Mouse (Mus musculus) kidney, postnatal 0 days (tissue): ENCODE results near the gene Als2. TPM values are rescaled to one million over a fixed set of nuclear protein-coding genes. Genes with fewer than 3 reads are reported as not detected.
A peak's percentile ranks its signal among the peaks of the same experiment; 100 is the strongest.

Experiments used
- ATAC-seq: fragments of 200-750 bp; cut with Nextera tagmentation; replicated peaks from 2 replicates; pipeline ENCODE4 v1.8.0; 2017; ENCODE audit warnings: low read depth, moderate number of reproducible peaks, moderate TSS enrichment, moderate library complexity; ENCODE audit not compliant: low FRiP score
- DNase-seq: peaks from one replicate; pipeline ENCODE4 v3.0.0-alpha.2; 2016; ENCODE audit warnings: low spot score
- H3K27ac ChIP-seq: fragments of 300-500 bp; sonication (generic); 2 replicates; pipeline ENCODE4 v1.5.1; 2014; ENCODE audit warnings: mild to moderate bottlenecking
- H3K27me3 ChIP-seq: fragments of 300-500 bp; sonication (generic); 2 replicates; pipeline ENCODE4 v1.6.1; 2014; ENCODE audit warnings: low read length, mixed read lengths; ENCODE audit not compliant: insufficient read depth
- H3K36me3 ChIP-seq: fragments of 300-500 bp; sonication (generic); 2 replicates; pipeline ENCODE4 v1.6.1; 2014; ENCODE audit warnings: low read length, mixed read lengths; ENCODE audit not compliant: insufficient read depth
- H3K4me1 ChIP-seq: fragments of 300-500 bp; sonication (generic); replicated peaks from 2 replicates; pipeline ENCODE4 v1.6.1; 2014; ENCODE audit warnings: antibody characterized with exemption, low read length, mixed read lengths; ENCODE audit not compliant: insufficient read depth
- H3K4me2 ChIP-seq: fragments of 300-500 bp; sonication (generic); 2 replicates; pipeline ENCODE4 v1.6.1; 2014; ENCODE audit warnings: mild to moderate bottlenecking, low read length, moderate library complexity, mixed read lengths
- H3K4me3 ChIP-seq: fragments of 300-500 bp; sonication (generic); replicated peaks from 2 replicates; pipeline ENCODE4 v1.5.1; 2014; ENCODE audit warnings: low read depth, low read length
- H3K9ac ChIP-seq: fragments of 300-500 bp; sonication (generic); 2 replicates; pipeline ENCODE4 v1.6.1; 2014; ENCODE audit warnings: low read depth, low read length
- H3K9me3 ChIP-seq: fragments of 300-500 bp; sonication (generic); replicated peaks from 2 replicates; pipeline ENCODE4 v1.6.1; 2016; ENCODE audit warnings: low read length, inconsistent platforms, mixed read lengths
- CTCF ChIP-seq: IDR thresholded peaks from 2 replicates; pipeline ENCODE4 v1.5.1; 2016; ENCODE audit warnings: antibody characterized with exemption, low read depth, mild to moderate bottlenecking, moderate library complexity
- WGBS: fragments of 180-500 bp; shearing (Covaris S2); extraction: QIAGEN DNeasy Blood & Tissue Kit; methylation state at CpG from one replicate; pipeline ENCODE4 v1.1.7; 2014; 5-methylcytosine and 5-hydroxymethylcytosine counted together
- polyA plus RNA-seq: library from polyadenylated mRNA; unstranded; fragments of >200 nt; fragmentation: Nextera tagmentation; extraction: Ambion mirVana; gene quantifications from 2 replicates; pipeline ENCODE4 v1.2.1, GENCODE M21; 2015

The Als2 gene
- polyA plus RNA-seq, 1 experiment from 2014 or later: 6.0 TPM

GRCm38 (mm10) chr1:59173023-59173422 is 64.0 kb downstream of the Als2 start:
- H3K27me3 ChIP-seq: no peaks in the 10 kb centered on the region
- H3K36me3 ChIP-seq: 0 out of 2 replicates have a peak, but pooled peaks cover 7% of the 10 kb centered on the region
- WGBS: 68% methylated on average over 5 of the region's 5 CpGs

GRCm38 (mm10) chr1:59171875-59172274 is 65.2 kb downstream of the Als2 start:
- no peaks in the 10 kb centered on the region for H3K9me3 ChIP-seq
- ATAC-seq (no peak), DNase-seq (peak; percentile 60)
- no peak for TF ChIP-seq CTCF
- no peak overlapping the region for H3K9ac ChIP-seq
- 43% methylated on average over 5 of the region's 5 CpGs for WGBS
- 0 out of 2 replicates have a peak, but pooled peaks cover 2% of the 10 kb centered on the region for H3K36me3 ChIP-seq
- no peak overlapping the region for H3K4me2 ChIP-seq
- no peaks in the 10 kb centered on the region for H3K27me3 ChIP-seq
- 0 out of 2 replicates have a peak overlapping the region, but pooled peaks have one; percentile 48 for H3K27ac ChIP-seq
- H3K4me1 ChIP-seq: no peaks in the 10 kb centered on the region
- H3K4me3 ChIP-seq: no peak overlapping the region

More at GRCm38 (mm10) chr1:59173023-59173422, 64.0 kb downstream of the Als2 start:
- TF ChIP-seq CTCF: no peak
- Histone ChIP-seq H3K4me2 (no peak overlapping the region), H3K27ac (no peak overlapping the region), H3K4me3 (no peak overlapping the region), H3K4me1 (no peaks in the 10 kb centered on the region), H3K9me3 (no peaks in the 10 kb centered on the region), H3K9ac (no peak overlapping the region)
- ATAC-seq: no peak
- DNase-seq: no peak

DNA sequence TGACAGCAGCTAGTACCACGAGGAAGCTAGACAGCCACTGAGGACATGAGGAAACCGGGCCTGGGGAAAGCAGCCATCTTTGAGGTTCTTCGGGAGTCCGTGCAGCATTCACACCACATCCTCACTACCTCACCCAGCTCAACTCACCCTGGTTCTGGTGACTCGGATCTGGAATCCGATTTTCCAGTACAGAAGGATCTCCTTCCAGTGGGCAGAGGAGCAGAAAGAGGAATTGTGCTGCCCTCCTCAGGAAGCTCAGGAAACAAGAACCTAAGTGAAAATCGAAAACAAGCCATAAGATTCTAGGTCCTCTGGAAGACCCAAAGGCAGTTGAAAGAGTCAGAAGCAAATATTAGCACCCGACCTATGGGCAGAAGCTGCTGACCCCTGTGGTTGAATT is 66.7 kb downstream of the Als2 start:
- Histone ChIP-seq H3K9ac (no peak overlapping the region), H3K27ac (no peak overlapping the region), H3K4me3 (no peak overlapping the region), H3K4me1 (no peaks in the 10 kb centered on the region), H3K9me3 (no peaks in the 10 kb centered on the region), H3K36me3 (0 out of 2 replicates have a peak, but pooled peaks cover 2% of the 10 kb centered on the region), H3K4me2 (no peak overlapping the region), H3K27me3 (no peaks in the 10 kb centered on the region)
- no peak for ATAC-seq
- whole genome bisulfite sequencing: 69% methylated on average over 8 of the region's 8 CpGs
- peak; percentile 50 for TF ChIP-seq CTCF
- DNase-seq: peak; percentile 36

DNA sequence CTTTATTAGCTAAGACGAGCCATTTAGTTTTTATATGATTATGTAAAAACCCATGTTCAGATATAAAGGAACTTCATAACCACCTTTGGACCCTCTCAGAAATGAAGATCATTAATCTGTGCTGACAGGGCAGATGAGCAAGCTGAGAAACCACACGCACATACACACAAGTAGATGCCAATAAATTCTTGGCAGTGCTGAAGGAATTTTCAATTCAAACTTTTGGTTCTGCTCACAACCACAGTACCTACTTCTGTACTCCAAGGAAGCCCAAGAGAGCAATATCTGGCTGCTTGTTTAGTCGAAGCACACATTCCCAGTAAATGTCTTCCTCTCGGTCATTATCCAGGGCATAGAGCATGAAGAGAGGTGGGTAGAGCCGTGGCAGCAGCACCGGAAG is 67.4 kb downstream of the Als2 start:
- Histone ChIP-seq H3K4me1 (no peaks in the 10 kb centered on the region), H3K27me3 (no peaks in the 10 kb centered on the region), H3K36me3 (0 out of 2 replicates have a peak, but pooled peaks cover 2% of the 10 kb centered on the region), H3K4me3 (no peak overlapping the region), H3K9ac (no peak overlapping the region), H3K9me3 (no peaks in the 10 kb centered on the region), H3K4me2 (no peak overlapping the region), H3K27ac (no peak overlapping the region)
- DNase-seq (no peak), ATAC-seq (no peak)
- WGBS: 66% methylated on average over 6 of the region's 6 CpGs
- TF ChIP-seq CTCF: no peak

- H3K4me2 ChIP-seq: no peak overlapping the region
- H3K9ac ChIP-seq: no peak overlapping the region
- no peaks in the 10 kb centered on the region for H3K4me1 ChIP-seq
- no peak overlapping the region for H3K4me3 ChIP-seq
- no peaks in the 10 kb centered on the region for H3K9me3 ChIP-seq
- H3K27ac ChIP-seq: no peak overlapping the region
- TF ChIP-seq CTCF: no peak
- 0 out of 2 replicates have a peak, but pooled peaks cover 3% of the 10 kb centered on the region for H3K36me3 ChIP-seq
- ATAC-seq: no peak
- WGBS: 23% methylated on average over 2 of the region's 2 CpGs
- no peaks in the 10 kb centered on the region for H3K27me3 ChIP-seq
- DNase-seq: peak; percentile 90
Measured at GRCm38 (mm10) chr1:59168556-59168955, 68.5 kb downstream of the Als2 start.

DNA sequence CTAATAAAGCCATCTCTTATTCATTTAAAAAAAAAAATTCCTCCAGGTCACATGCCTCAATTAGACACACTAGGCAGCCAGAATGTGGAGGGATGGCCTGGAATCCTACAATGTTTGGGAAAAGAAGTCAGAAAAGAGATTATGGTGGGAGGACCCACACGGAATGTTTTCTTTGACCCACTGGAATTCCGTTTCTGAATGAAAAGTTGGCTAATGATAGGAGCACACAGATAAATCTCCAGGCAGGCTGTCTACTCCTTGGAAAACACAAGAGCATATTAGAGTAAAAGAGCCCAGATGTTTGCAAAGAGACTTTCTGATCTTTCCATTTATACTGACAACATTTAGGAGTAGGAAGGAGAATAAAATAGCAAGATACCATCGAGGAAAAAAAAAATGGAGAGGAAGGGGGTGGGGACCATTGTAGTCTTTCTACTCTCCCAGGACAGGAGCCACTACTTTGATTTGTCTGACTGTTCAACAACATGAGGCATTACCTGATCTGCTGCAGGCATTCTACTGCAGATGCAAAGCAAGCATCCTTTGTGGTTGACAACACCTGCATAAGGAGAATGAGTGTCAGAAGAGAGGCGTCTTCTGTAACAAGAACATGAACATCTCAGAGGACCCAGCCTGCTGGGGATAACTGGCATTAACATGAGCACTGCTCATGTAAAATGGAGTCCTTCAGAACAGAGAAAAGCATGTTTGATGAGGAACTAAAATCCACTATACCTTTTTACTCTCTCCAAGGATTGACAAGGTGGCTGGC is 69.2 kb downstream of the Als2 start:
- TF ChIP-seq CTCF: no peak
- no peak for ATAC-seq
- H3K4me1 ChIP-seq: no peaks in the 10 kb centered on the region
- DNase-seq: peak; percentile 90
- H3K4me2 ChIP-seq: no peak overlapping the region
- no peaks in the 10 kb centered on the region for H3K27me3 ChIP-seq
- 51% methylated on average over 4 of the region's 4 CpGs for WGBS
- peak overlapping the region; percentile 57; the same call in 1 of the 2 replicates for H3K27ac ChIP-seq
- no peaks in the 10 kb centered on the region for H3K9me3 ChIP-seq
- H3K36me3 ChIP-seq: 0 out of 2 replicates have a peak, but pooled peaks cover 8% of the 10 kb centered on the region
- H3K9ac ChIP-seq: no peak overlapping the region
- H3K4me3 ChIP-seq: no peak overlapping the region
